Mouse (Mus musculus): ENCODE measurements around the gene Adamts5.

DNA sequence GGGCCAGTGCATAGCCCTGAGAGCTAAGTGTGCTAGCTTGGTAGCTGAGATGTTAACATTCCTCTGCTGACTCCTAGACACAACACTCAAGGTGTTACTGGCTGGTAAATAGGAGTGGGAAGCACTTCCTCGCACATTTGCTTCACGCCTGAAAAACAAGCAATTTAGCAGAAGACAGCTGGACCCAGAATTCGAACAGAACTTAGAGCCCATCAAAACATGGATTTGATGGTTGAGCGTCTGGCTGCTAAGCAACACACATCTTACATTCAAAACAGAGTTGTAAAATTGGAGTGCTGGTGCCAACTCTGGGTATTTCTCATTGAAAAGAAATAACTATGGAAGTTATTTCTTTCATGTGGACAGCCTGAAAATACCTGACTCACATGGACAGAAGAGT, 5.7 kb downstream of the Adamts5 start:
- TF ChIP-seq CTCF (IDR thresholded peaks at IDR 0.05; ENCODE audit: control insufficient read depth, insufficient read depth, insufficient read length) (no peak), USF1 (IDR thresholded peaks at IDR 0.05; ENCODE audit: low read depth) (no peak), FOSL1 (IDR thresholded peaks at IDR 0.05; ENCODE audit: insufficient read depth, low read length, poor library complexity, severe bottlenecking) (no peak), MYOG (IDR thresholded peaks at IDR 0.05; ENCODE audit: control insufficient read depth, extremely low read depth, insufficient read length) (no peak)
